Mouse (Mus musculus) C2C12 (cell line): Measurements from ENCODE around the gene Lhx6. TPM values are rescaled to one million over a fixed set of nuclear protein-coding genes. Genes with fewer than 3 reads are reported as not detected.

Experiments
- H3K27me3 ChIP-seq: one replicate; pipeline ENCODE4 v1.6.1; 2011; ENCODE audit not compliant: control insufficient read depth, insufficient read depth, insufficient read length
- H3K36me3 ChIP-seq: one replicate; pipeline ENCODE4 v1.6.1; 2011; ENCODE audit not compliant: control insufficient read depth, insufficient read depth
- H3K4me3 ChIP-seq: one replicate; pipeline ENCODE4 v1.5.1; 2011; ENCODE audit warnings: mild to moderate bottlenecking, control low read depth; ENCODE audit not compliant: poor library complexity, insufficient read depth, severe bottlenecking
- H3K79me2 ChIP-seq: one replicate; pipeline ENCODE4 v1.6.1; 2011; ENCODE audit not compliant: control insufficient read depth, insufficient read depth
- H3K79me3 ChIP-seq: one replicate; pipeline ENCODE4 v1.6.1; 2011; ENCODE audit warnings: low read depth, control low read depth
- H3ac ChIP-seq: one replicate; pipeline ENCODE3; 2011; ENCODE audit warnings: low read depth; ENCODE audit not compliant: control insufficient read depth, insufficient read length
- CEBPB ChIP-seq: IDR thresholded peaks from one replicate; pipeline ENCODE4 v1.6.1; 2011; ENCODE audit warnings: low read depth, mild to moderate bottlenecking, control low read depth, moderate library complexity
- CTCF ChIP-seq: IDR thresholded peaks from one replicate; pipeline ENCODE4 v1.5.1; 2011; ENCODE audit not compliant: control insufficient read depth, insufficient read depth, insufficient read length
- FOSL1 ChIP-seq: IDR thresholded peaks from one replicate; pipeline ENCODE4 v1.8.0; 2011; ENCODE audit warnings: mild to moderate bottlenecking, low read length; ENCODE audit not compliant: poor library complexity, insufficient read depth, severe bottlenecking
- MAX ChIP-seq: IDR thresholded peaks from one replicate; pipeline ENCODE4 v1.6.1; 2011; ENCODE audit warnings: mild to moderate bottlenecking, control low read depth
- MYOD1 ChIP-seq: IDR thresholded peaks from one replicate; pipeline ENCODE4 v1.6.1; 2011; ENCODE audit warnings: low read depth; ENCODE audit not compliant: control insufficient read depth, insufficient read length
- MYOG ChIP-seq: IDR thresholded peaks from one replicate; pipeline ENCODE4 v1.6.1; 2011; ENCODE audit not compliant: control insufficient read depth, insufficient read length; ENCODE audit errors: extremely low read depth
- USF1 ChIP-seq: IDR thresholded peaks from one replicate; pipeline ENCODE4 v1.6.1; 2011; ENCODE audit warnings: low read depth, mild to moderate bottlenecking, control low read depth, moderate library complexity
- polyA plus RNA-seq: library from polyadenylated mRNA; unstranded; fragments of >200 nt; fragmentation: generic; extraction: Trizol; gene quantifications from one replicate; pipeline ENCODE4 v1.2.1, GENCODE M21; 2012; ENCODE audit warnings: missing spikeins

Gene Lhx6
- polyA plus RNA-seq, 1 experiment, result 6.6 TPM

GRCm38 (mm10) chr2:36053249-36053648 is 52.0 kb downstream of the Lhx6 start:
- no peaks in the 10 kb centered on the region for H3K27me3 ChIP-seq
- H3K79me3 ChIP-seq, result peaks cover 6% of the 10 kb centered on the region
- H3K36me3 ChIP-seq, result no peaks in the 10 kb centered on the region
- TF ChIP-seq MYOG, result no peak
- no peak for TF ChIP-seq FOSL1
- TF ChIP-seq MYOD1, result no peak
- no peak for TF ChIP-seq CEBPB
- TF ChIP-seq USF1, result no peak
- TF ChIP-seq MAX, result no peak
- no peak for TF ChIP-seq CTCF
- peaks cover 9% of the 10 kb centered on the region for H3K79me2 ChIP-seq
- H3K4me3 ChIP-seq, result no peak overlapping the region
- no peak overlapping the region for H3ac ChIP-seq

- no peak overlapping the region for H3K4me3 ChIP-seq
- peaks cover 6% of the 10 kb centered on the region for H3K36me3 ChIP-seq
- no peak for TF ChIP-seq CEBPB
- TF ChIP-seq MYOG, result no peak
- no peak for TF ChIP-seq CTCF
- TF ChIP-seq FOSL1, result no peak
- no peak for TF ChIP-seq MYOD1
- TF ChIP-seq MAX, result no peak
- no peaks in the 10 kb centered on the region for H3K27me3 ChIP-seq
- H3K79me2 ChIP-seq, result peaks cover 46% of the 10 kb centered on the region
- H3K79me3 ChIP-seq, result peaks cover 40% of the 10 kb centered on the region
- H3ac ChIP-seq, result no peak overlapping the region
These were observed 55.6 kb downstream of the Lhx6 start for GRCm38 (mm10) chr2:36049567-36049954.

DNA sequence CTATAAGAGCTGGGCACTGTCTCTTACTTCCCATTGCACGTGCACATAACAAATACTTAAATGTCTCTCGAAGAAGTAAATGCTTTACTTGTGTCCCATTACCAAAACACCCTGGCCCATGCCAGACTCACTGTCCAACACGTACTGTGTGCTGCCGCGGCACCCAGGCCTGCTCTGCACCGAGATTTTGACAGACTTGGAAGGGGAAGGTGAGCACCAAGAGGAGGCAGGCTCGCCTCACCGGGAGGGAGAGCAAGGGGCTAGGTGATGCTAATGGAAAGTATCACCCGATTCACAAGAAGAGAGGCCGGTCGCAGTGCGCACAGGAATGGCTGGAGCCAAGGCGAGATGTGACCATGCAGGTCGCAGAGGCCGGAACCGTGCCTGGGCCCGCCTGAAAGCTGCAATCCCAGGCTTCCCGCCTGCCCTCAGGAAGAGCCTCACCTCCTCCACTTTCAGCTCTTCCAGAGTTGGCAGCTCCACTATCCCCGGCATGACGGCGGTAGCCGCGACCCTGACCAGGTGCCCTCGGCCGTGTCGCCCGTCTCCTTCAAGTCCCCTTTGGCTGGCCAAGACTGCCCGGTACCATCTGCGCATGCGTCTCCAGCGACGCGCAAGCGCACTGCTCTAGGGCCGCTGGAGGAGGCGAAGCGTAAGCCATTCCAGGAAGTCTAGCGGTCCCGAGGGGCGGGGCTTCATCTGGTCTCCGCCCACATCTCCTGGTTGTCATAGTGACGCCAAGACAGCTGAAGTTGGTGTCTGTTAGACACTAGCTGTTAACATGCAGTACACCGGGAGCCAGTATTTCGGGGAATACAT is 56.3 kb downstream of the Lhx6 start, which contains the start of the genes Ndufa8 and Morn5:
TSS of gene Ndufa8 (minus strand) at position 659 of the 819 bp plus-strand sequence.
TSS of gene Morn5 (plus strand) at position 711 of the 819 bp plus-strand sequence.
- Histone ChIP-seq H3K27me3 (no peaks in the 10 kb centered on the region), H3K4me3 (peak within 1 kb of the TSS; percentile 89), H3ac (peak within 1 kb of the TSS; percentile 89), H3K36me3 (peaks cover 11% of the 10 kb centered on the region), H3K79me3 (peaks cover 41% of the 10 kb centered on the region), H3K79me2 (peaks cover 52% of the 10 kb centered on the region)
- TF ChIP-seq CEBPB (no peak), MAX (no peak), USF1 (no peak), CTCF (no peak), MYOG (no peak)

DNA sequence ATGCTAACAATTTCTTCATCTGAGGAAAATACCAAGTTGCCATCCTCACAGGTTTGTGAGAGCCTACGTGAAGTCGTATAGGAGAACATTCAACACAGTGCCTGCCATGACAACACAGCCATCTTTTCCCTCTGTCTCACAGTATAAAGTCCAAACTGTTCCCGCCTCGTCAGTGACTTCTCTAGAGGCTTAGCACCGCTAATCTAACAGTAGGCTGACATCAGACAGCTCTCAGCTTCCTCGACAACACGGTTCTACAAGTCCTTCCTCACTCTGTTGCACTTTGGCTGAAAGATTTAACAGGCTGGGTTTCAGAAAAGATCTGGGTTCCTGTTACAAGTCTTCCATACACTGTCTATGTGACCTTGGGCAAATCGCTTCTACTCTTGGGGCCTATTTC is 57.0 kb downstream of the Lhx6 start:
- Histone ChIP-seq H3K4me3 (peak overlapping the region; percentile 89), H3ac (peak overlapping the region; percentile 89), H3K27me3 (no peaks in the 10 kb centered on the region), H3K79me2 (peaks cover 60% of the 10 kb centered on the region), H3K79me3 (peaks cover 41% of the 10 kb centered on the region), H3K36me3 (peaks cover 18% of the 10 kb centered on the region)
- TF ChIP-seq CTCF (no peak), FOSL1 (no peak), MYOG (no peak), MAX (no peak)

DNA sequence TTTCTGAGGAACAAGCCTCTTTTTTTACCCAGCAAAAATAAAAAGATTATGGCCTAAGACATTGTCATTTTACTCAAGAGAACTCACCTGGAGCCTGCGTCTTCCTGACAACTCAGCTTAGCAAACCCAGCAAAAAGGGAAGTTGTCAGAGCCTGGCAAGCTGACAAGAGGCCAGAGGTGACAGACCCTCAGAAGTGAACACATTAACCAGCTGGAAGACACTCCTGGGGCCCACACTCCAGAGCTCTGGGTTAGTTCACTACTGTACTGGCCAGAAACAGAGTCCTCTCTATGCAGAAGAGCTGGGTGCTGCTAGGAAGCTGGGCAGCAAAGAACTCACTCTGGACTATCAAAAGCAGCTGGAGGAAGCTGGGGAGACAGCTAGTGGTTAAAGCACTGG is 64.3 kb downstream of the Lhx6 start:
- TF ChIP-seq CTCF (no peak), MYOD1 (no peak), FOSL1 (no peak), USF1 (no peak), MAX (no peak)
- H3K27me3 ChIP-seq, result no peaks in the 10 kb centered on the region
- peaks cover 30% of the 10 kb centered on the region for H3K79me3 ChIP-seq
- peaks cover 55% of the 10 kb centered on the region for H3K36me3 ChIP-seq
- H3ac ChIP-seq, result no peak overlapping the region
- H3K4me3 ChIP-seq, result no peak overlapping the region
- peaks cover 65% of the 10 kb centered on the region for H3K79me2 ChIP-seq
